Mouse (Mus musculus) cortical plate, adult 2 months (tissue): ENCODE measurements around the gene Aldh2. TPM values are rescaled to one million over a fixed set of nuclear protein-coding genes. Genes with fewer than 3 reads are reported as not detected.
"Not testable (repeated sequence)": the region's sequence is repeated elsewhere in the genome, so short reads cannot be mapped to it uniquely, and the experiment has no call there.

Source experiments
- H3K27ac ChIP-seq: fragments of 200-500 bp; 2 replicates; pipeline ENCODE4 v1.5.1; 2012; ENCODE audit warnings: low read length, control low read depth, inconsistent platforms; ENCODE audit not compliant: insufficient read depth
- H3K4me1 ChIP-seq: fragments of 200-500 bp; 2 replicates; pipeline ENCODE4 v1.6.1; 2011; ENCODE audit warnings: low read length; ENCODE audit not compliant: control insufficient read depth, insufficient read depth
- H3K4me3 ChIP-seq: fragments of 200-500 bp; 2 replicates; pipeline ENCODE4 v1.5.1; 2011; ENCODE audit warnings: mild to moderate bottlenecking, low read length, control low read depth; ENCODE audit not compliant: insufficient read depth
- CTCF ChIP-seq: fragments of 200-500 bp; IDR thresholded peaks from 2 replicates; pipeline ENCODE4 v1.5.1; 2011; ENCODE audit warnings: mild to moderate bottlenecking, control low read depth, low read length; ENCODE audit not compliant: insufficient read depth; ENCODE audit errors: extremely low read depth
- POLR2A ChIP-seq: fragments of 200-500 bp; IDR thresholded peaks from 2 replicates; pipeline ENCODE4 v1.6.1; 2011; ENCODE audit warnings: mild to moderate bottlenecking, low read length, control low read depth; ENCODE audit not compliant: insufficient read depth; ENCODE audit errors: extremely low read depth
- polyA plus RNA-seq: library from polyadenylated mRNA; depleted of rRNA; stranded (reverse); fragments of >200 nt; gene quantifications from 2 replicates; pipeline ENCODE4 v1.2.3, GENCODE M21; 2012; rRNA removed

The Aldh2 gene
- polyA plus RNA-seq = 198 TPM in 2 replicates

DNA sequence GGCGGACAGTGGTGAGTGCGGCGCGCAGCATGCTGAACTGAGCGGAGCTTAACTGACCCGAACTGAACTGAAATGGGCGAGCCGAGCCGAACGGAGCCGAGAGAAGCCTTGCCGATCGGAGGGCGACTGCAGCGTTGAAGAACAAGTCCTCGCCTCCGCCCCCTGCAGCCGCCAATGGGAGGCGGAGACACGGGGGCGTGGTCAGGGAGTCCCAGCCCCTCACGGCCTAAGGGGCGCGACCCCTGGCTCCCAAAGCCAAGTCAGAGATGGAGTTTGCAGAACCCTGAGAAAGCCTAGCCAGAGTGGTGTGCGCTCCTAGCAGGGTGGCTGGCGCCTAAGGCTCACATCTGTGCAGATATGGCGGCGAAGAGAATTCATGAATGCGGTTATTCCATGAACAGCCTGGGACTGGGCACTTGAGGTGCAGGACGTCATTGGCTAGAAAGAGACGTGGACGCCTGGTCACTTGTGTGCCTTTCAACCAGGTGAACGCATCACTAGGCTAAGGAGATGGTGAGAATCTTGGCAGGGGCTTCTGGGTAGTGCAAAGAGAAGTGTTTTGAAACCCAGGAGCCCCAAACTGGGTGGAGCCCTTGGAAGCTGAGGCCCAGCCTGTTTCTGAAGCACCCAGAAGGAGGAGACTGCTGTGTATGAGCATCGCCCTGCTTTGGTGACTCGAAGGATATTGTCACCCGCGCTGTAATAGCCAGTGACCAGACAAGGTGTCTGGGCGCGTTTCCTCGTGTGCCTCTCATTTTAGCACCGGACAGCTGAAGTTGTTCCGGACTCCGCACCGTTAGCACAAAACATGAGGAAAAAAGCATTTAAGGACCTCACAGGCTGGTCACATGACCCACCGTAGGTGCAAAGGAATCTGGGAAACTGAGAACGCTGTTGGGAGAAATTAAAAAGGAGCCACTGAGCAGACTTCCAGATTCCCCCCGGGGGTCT is at the start of gene Aldh2:
TSS of gene Aldh2 (minus strand) at position 374 of the 951 bp plus-strand sequence.
- H3K27ac ChIP-seq = peak within 1 kb of the TSS; percentile 41
- H3K4me1 ChIP-seq = 0 out of 2 replicates have a peak, but pooled peaks cover 2% of the 10 kb centered on the region
- peak within 1 kb of the TSS; percentile 55 for H3K4me3 ChIP-seq
- TF ChIP-seq POLR2A (peak; percentile 83; the same call in 1 of the 2 replicates), CTCF (no peak)

GRCm38 (mm10) chr5:121639601-121640000 is 46.0 kb upstream of the Aldh2 start:
- Histone ChIP-seq H3K4me3 (no peak overlapping the region), H3K4me1 (no peaks in the 10 kb centered on the region), H3K27ac (no peak overlapping the region)
- TF ChIP-seq CTCF = no peak
- no peak for TF ChIP-seq POLR2A

DNA sequence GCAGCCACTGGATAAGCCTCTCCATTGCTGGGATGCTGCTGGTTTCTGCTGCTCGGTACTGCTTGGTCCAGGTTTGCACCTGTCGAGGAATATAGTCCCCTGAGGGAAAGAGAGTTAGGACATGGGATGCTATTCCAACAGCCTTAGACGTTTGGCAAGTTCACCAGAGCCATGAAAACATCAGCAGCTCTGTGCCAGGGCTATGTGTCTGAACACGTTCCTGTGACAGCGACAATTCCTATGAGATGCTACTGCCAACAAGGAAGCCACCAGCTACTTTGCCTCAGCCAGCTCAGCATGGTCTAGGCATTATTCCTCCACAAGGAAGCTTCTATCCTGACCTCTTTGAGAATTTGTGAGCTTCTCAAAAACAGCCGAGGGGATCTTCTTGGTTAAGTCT is 43.7 kb upstream of the Aldh2 start:
- Histone ChIP-seq H3K27ac (no peak overlapping the region), H3K4me3 (no peak overlapping the region), H3K4me1 (no peaks in the 10 kb centered on the region)
- no peak for TF ChIP-seq CTCF
- TF ChIP-seq POLR2A = no peak

DNA sequence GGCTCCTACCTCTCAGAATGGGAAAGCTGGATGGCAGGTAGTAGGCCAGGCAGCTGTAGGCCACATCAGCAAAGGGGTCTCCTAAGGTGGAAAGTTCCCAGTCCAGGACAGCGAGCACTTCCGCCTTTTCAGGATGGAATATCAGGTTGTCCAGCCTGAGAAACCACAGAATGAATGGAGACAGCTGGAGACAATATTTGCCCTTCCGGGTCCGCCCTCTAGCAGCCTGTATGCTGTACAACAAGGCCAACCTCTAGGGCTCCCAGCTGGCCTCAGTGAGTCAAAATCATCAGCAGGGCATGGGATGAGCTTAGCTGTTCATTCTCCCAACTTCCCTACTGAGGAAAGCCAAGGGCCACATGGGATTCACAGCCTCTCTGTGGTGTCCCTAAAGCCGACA is 41.0 kb upstream of the Aldh2 start:
- Histone ChIP-seq H3K27ac (no peak overlapping the region), H3K4me1 (no peaks in the 10 kb centered on the region), H3K4me3 (no peak overlapping the region)
- TF ChIP-seq POLR2A (no peak), CTCF (no peak)

DNA sequence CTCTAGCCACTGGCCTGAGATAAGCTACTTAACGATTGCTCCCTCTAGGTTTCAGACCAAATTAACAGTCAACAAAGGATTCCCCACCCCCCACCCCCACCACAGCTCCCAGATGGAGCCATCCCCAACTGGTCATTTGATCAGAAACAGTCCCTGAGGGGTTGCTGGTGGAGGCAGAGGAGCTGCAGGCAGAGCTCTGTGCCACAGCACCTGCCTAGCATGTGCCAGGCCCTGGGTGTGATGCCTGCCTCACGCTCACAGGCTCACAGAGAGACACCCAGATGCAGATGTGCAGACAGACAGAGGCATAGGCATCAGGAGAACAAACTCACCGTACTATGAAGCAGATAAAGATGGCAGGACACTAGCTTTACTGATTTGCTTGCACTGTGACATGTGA is 39.2 kb upstream of the Aldh2 start:
- Histone ChIP-seq H3K4me1 (no peaks in the 10 kb centered on the region), H3K4me3 (no peak overlapping the region), H3K27ac (no peak overlapping the region)
- TF ChIP-seq POLR2A = no peak
- TF ChIP-seq CTCF = no peak

- H3K27ac ChIP-seq, H3K4me3 ChIP-seq, H3K4me1 ChIP-seq: not testable (repeated sequence)
These were observed 37.6 kb upstream of the Aldh2 start for GRCm38 (mm10) chr5:121631106-121631647.

- H3K4me3 ChIP-seq = no peak overlapping the region
- no peaks in the 10 kb centered on the region for H3K4me1 ChIP-seq
- peak; percentile 84 for TF ChIP-seq CTCF
- no peak for TF ChIP-seq POLR2A
- no peak overlapping the region for H3K27ac ChIP-seq
These were observed 34.2 kb upstream of the Aldh2 start for GRCm38 (mm10) chr5:121627871-121628270.

- TF ChIP-seq CTCF = no peak
- no peak for TF ChIP-seq POLR2A
- H3K27ac ChIP-seq = no peak overlapping the region
- H3K4me1 ChIP-seq = no peaks in the 10 kb centered on the region
- no peak overlapping the region for H3K4me3 ChIP-seq
These were observed 29.6 kb upstream of the Aldh2 start for GRCm38 (mm10) chr5:121623241-121623640.

DNA sequence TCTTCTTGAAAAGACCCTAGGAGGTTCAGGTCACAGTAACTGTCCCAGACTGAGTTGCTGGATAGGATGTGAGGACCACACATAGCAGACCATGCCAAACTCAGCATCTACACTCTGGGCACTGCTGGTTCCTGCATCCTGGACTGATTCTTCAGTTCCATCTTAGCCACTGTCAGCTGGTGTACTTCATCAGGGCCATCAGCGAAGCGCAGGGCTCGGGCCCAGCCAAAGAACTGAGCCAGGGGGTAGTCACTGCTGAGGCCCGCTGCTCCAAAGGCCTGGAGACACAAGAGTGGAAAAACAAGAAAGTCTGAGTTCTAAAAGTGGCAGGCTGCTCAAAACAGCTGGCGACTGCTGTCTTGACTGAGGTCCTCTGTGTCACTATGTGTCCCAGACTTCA is 27.5 kb upstream of the Aldh2 start:
- TF ChIP-seq CTCF = no peak
- TF ChIP-seq POLR2A = no peak
- H3K4me3 ChIP-seq = no peak overlapping the region
- 0 out of 2 replicates have a peak, but pooled peaks cover 2% of the 10 kb centered on the region for H3K4me1 ChIP-seq
- H3K27ac ChIP-seq = no peak overlapping the region

DNA sequence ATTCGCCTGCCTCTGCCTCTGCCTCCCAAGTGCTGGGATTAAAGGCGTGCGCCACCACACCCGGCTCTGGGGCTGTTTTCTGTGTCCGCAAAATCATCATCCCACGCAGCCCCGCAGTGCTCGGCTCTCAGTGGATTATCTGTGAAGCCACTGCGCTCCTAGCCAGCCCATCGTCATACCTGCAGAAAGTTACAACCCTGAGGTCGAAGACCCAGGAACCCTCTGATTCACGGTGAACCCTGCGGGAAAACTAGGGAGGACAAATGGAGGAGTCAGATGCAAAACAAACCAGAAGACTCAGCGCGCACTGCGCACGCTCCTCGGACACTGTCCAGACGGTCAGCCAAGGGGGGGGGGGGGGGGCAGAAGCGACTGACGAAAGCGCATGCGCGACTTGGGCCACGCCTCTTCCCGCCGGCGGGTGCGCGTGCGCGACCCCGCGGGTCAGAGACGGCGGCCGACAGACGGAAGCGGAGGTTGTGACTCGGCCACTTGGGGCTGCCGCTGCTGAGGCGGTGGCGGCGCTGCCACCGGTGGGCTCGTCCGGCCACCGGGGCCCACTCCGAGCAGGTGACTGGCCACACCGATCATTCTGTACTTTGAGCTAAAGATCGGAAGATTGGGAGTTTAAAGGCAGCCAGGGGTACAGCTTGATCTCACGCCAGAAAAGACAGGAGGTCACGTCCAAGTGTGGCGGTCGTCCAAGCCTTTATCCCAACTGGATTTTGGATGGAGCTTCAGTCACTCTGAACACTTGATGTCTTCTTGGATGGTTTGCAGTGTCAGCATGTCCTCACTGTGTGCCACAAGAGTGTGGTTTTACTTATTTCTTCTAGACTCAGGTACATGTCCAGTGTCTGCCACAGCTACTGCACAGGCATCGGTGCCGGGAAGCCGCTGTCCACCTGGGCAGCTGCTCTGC is 25.2 kb upstream of the Aldh2 start, which contains the start of gene Acad12:
TSS of gene Acad12 (minus strand) at position 347 of the 922 bp plus-strand sequence.
- TF ChIP-seq POLR2A (peak; percentile 87), CTCF (no peak)
- Histone ChIP-seq H3K4me3 (peak within 1 kb of the TSS; percentile 91), H3K4me1 (0 out of 2 replicates have a peak, but pooled peaks cover 2% of the 10 kb centered on the region), H3K27ac (peak within 1 kb of the TSS; percentile 91)

DNA sequence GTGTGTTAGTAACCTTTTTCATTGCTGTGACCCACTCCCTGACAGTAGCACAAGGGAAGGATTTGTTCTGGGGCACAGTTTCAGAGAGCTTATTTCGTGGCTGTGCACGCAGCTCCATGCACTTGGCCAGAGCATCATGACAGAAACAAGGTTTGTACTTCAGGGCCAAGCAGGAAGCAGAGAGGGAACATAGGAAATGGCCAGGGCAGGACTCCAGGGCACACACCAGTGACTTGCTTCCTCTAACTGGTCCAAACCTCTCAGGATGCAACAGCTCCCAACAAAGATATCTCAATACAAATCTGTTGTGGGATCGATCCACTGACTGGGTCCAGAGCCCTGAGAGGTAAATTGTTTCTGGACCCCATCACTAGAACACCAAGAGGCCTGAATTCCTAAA is 21.3 kb upstream of the Aldh2 start:
- not testable (repeated sequence) for H3K4me1 ChIP-seq, H3K27ac ChIP-seq, H3K4me3 ChIP-seq
